Mouse (Mus musculus) erythroblast, embryonic 14.5 days (primary cell): ENCODE data around the gene Ephb3.

Source experiments
- GATA1 ChIP-seq: IDR thresholded peaks from 2 replicates; pipeline ENCODE4 v1.6.1; 2012; ENCODE audit warnings: low read length, inconsistent platforms, mixed read lengths
- TAL1 ChIP-seq: IDR thresholded peaks from 3 replicates; pipeline ENCODE4 v1.6.1; 2012; ENCODE audit warnings: low read length, inconsistent platforms, mixed read lengths

DNA sequence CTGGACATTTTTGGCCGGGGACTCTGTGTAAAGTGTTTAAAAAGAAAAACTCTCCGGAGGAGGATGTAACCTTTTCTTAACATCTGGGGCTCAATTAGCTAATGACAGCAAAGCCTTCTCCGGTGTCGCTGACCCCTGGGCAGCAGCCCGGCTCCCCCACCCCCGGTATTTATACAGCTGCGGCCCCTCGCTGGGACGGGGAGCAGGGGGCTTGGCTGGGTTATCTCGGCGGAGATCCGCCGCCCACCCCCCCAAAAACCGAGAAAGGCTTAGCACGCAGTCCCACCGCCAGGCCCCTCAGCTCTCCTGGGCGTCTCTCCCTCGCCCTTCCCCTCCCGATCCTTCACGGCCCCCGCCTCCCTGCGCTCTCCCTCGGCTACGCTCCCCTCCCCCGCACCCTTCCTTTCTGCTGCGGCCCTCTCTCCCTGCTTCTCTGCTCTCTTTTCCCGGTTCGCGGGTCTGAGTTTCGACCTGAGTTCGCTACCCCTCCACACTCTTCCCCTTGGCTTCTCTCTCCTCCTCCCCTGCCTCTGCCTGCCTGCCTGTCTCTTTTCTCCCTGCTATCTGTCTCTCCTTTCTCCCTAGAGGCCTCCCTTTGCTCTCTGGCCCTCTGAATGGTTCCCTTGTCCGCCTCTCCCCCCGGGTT is 42.0 kb downstream of the Ephb3 start:
- TF ChIP-seq GATA1: no peak
- no peak for TF ChIP-seq TAL1
